Mouse (Mus musculus): Measurements from ENCODE around the gene Slc35b2. TPM values are rescaled to one million over a fixed set of nuclear protein-coding genes. Genes with fewer than 3 reads are reported as not detected.
A peak's percentile ranks its signal among the peaks of the same experiment; 100 is the strongest.

Gene Slc35b2
- total and polyA plus RNA-seq, 3 experiments = 57.2 to 101 (median 73.9) TPM

- Histone ChIP-seq H3K79me2 (replicated peaks; ENCODE audit: control insufficient read depth, extremely low read depth, insufficient read depth, poor library complexity, severe bottlenecking) (no peaks in the 10 kb centered on the region), H3K4me3 (replicated peaks in 1 of 3; ENCODE audit: low read depth in 2 of 3, low read length in 2 of 3, poor library complexity in 1 of 3) (no peak overlapping the region), H3K4me1 (ENCODE audit: control insufficient read depth in 1 of 2, insufficient read depth in 2 of 2) (peaks cover 16% of the 10 kb centered on the region in 2 experiments), H3K9me3 (replicated peaks; ENCODE audit: low read length) (peaks cover 2% of the 10 kb centered on the region), H3K9ac (ENCODE audit: insufficient read depth, low read depth) (no peak overlapping the region), H3K27ac (ENCODE audit: insufficient read depth, low read depth) (no peak overlapping the region), H3K4me2 (ENCODE audit: insufficient read depth, low read depth, poor library complexity, severe bottlenecking) (no peak overlapping the region), H3K27me3 (replicated peaks) (peaks cover 58% of the 10 kb centered on the region), H3K36me3 (replicated peaks in 1 of 2; ENCODE audit: control insufficient read depth in 1 of 2, insufficient read depth in 1 of 2, low read length in 1 of 2) (no peaks in the 10 kb centered on the region)
- in situ Hi-C loops (cut with MboI; ENCODE audit: low pct_ligation_motif_present, low pct_unique_long_range_greater_than_20kb, low sequenced_read_pairs) = no loop called here
- TF ChIP-seq POLR2A (IDR thresholded peaks at IDR 0.05; ENCODE audit: low read depth, low read length) = no peak
- no peak for TF ChIP-seq TBP (conservative IDR thresholded peaks at IDR 0.05; ENCODE audit: low read depth, low read length)
- no peak for TF ChIP-seq CTCF (conservative IDR thresholded peaks at IDR 0.05 in 1 of 2, IDR thresholded peaks at IDR 0.05 in 1 of 2; ENCODE audit: low read depth in 2 of 2, low read length in 2 of 2)
- no peak for TF ChIP-seq RAD21 (IDR thresholded peaks at IDR 0.05; ENCODE audit: low read depth, low read length)
- TF ChIP-seq USF1 (IDR thresholded peaks at IDR 0.05; ENCODE audit: low read depth, low read length) = no peak
- no peak for TF ChIP-seq NRF1 (IDR thresholded peaks at IDR 0.05; ENCODE audit: low read depth, low read length)
- no peak for TF ChIP-seq POLR2AphosphoS2 (IDR thresholded peaks at IDR 0.05; ENCODE audit: low read depth, low read length)
- no peak for TF ChIP-seq ZMIZ1 (IDR thresholded peaks at IDR 0.05; ENCODE audit: low read depth, low read length)
- no peak for TF ChIP-seq PAX5 (IDR thresholded peaks at IDR 0.05; ENCODE audit: low read length)
- TF ChIP-seq MAX (IDR thresholded peaks at IDR 0.05; ENCODE audit: low read length) = no peak
- no peak for TF ChIP-seq ZNF384 (IDR thresholded peaks at IDR 0.05; ENCODE audit: low read depth, low read length)
- TF ChIP-seq USF2 (conservative IDR thresholded peaks at IDR 0.05; ENCODE audit: low read depth, low read length) = no peak
- TF ChIP-seq MEF2A (IDR thresholded peaks at IDR 0.05; ENCODE audit: borderline replicate concordance, low read depth, low read length) = no peak
- TF ChIP-seq E2F4 (IDR thresholded peaks at IDR 0.05; ENCODE audit: insufficient replicate concordance, low read depth, low read length) = no peak
- DNase-seq (ENCODE audit: extremely low read depth) = no peak
- dilution Hi-C loops (cut with MboI; ENCODE audit: extremely low pct_ligation_motif_present, extremely low pct_unique_long_range_greater_than_20kb, low sequenced_read_pairs) = no loop called here
These were observed 20.6 kb upstream of the Slc35b2 start for GRCm38 (mm10) chr17:45543115-45543514.

- H3K9ac ChIP-seq (ENCODE audit: insufficient read depth, low read depth) = peak overlapping the region; percentile 2; the same call in 1 of the 2 replicates
- in situ Hi-C loops (cut with MboI; ENCODE audit: low pct_ligation_motif_present, low pct_unique_long_range_greater_than_20kb, low sequenced_read_pairs) (no loop called here), dilution Hi-C loops (cut with MboI; ENCODE audit: extremely low pct_ligation_motif_present, extremely low pct_unique_long_range_greater_than_20kb, low sequenced_read_pairs) (no loop called here)
- H3K9me3 ChIP-seq (replicated peaks; ENCODE audit: low read length) = peaks cover 2% of the 10 kb centered on the region
- peaks cover 47% of the 10 kb centered on the region for H3K27me3 ChIP-seq (replicated peaks)
- no peak for DNase-seq (ENCODE audit: extremely low read depth)
- H3K4me2 ChIP-seq (ENCODE audit: insufficient read depth, low read depth, poor library complexity, severe bottlenecking) = peak overlapping the region; percentile 44; the same call in 1 of the 2 replicates
- H3K36me3 ChIP-seq (replicated peaks in 1 of 2; ENCODE audit: control insufficient read depth in 1 of 2, insufficient read depth in 1 of 2, low read length in 1 of 2) = no peaks in the 10 kb centered on the region
- H3K79me2 ChIP-seq (replicated peaks; ENCODE audit: control insufficient read depth, extremely low read depth, insufficient read depth, poor library complexity, severe bottlenecking) = no peaks in the 10 kb centered on the region
- peak overlapping the region in 1 of 3 experiments; percentile 26 for H3K4me3 ChIP-seq (replicated peaks in 1 of 3; ENCODE audit: low read depth in 2 of 3, low read length in 2 of 3, poor library complexity in 1 of 3)
- no peak overlapping the region for H3K27ac ChIP-seq (ENCODE audit: insufficient read depth, low read depth)
- TF ChIP-seq BHLHE40 (IDR thresholded peaks at IDR 0.05; ENCODE audit: low read depth, low read length) (no peak), ZNF384 (IDR thresholded peaks at IDR 0.05; ENCODE audit: low read depth, low read length) (peak; percentile 84), JUN (IDR thresholded peaks at IDR 0.05; ENCODE audit: insufficient read depth, low read depth, low read length) (0 out of 2 replicates have a peak, but pooled peaks have one; percentile 6), IRF4 (IDR thresholded peaks at IDR 0.05; ENCODE audit: low read depth, low read length) (peak; percentile 51; the same call in 1 of the 2 replicates)
- H3K4me1 ChIP-seq (ENCODE audit: control insufficient read depth in 1 of 2, insufficient read depth in 2 of 2) = peaks cover 16% of the 10 kb centered on the region in 2 experiments
These were observed 19.4 kb upstream of the Slc35b2 start for GRCm38 (mm10) chr17:45544001-45544872.

All from CH12.LX (cell line).